Mouse (Mus musculus) adrenal gland, adult 2 months (tissue): Measurements from ENCODE around the gene Srsf7. TPM values are rescaled to one million over a fixed set of nuclear protein-coding genes. Genes with fewer than 3 reads are reported as not detected.

Experiments used
- DNase-seq: peaks from one replicate; pipeline ENCODE4 v3.0.0; 2021
- polyA plus RNA-seq: library from polyadenylated mRNA; depleted of rRNA; stranded (reverse); fragments of >200 nt; gene quantifications from 2 replicates; pipeline ENCODE4 v1.2.3, GENCODE M21; 2012; rRNA removed
- total RNA-seq, 2 experiments: library from RNA; stranded (reverse); gene quantifications; 2 replicates each; pipeline ENCODE4 v1.2.3; 2021

Srsf7 gene
- total and polyA plus RNA-seq, 3 experiments, result 9.8 to 101 (median 87.8) TPM

DNA sequence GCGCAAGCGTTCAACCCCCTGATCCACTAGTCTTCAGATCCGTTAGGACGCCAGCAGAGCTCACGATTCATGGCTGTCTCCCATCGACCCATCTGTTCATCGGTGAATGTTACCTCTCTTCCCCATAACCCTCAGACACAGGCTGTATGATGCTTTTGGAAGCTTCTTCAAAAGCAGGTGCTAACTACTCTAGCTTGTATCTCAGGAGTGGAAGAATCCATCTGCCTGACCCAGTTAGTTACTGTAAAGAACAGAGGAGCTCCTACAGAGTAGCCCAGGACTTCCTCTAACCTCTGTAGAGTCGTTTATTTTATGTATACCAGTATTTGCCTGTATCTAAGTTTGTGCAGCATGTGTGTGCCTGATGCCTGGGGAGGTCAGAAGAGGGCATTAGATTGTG, 50.2 kb downstream of the Srsf7 start:
- no peak for DNase-seq

GRCm38 (mm10) chr17:80153631-80154030, 53.5 kb downstream of the Srsf7 start:
- no peak for DNase-seq

- DNase-seq, result no peak
Measured at GRCm38 (mm10) chr17:80152767-80153630, 54.1 kb downstream of the Srsf7 start.

- no peak for DNase-seq
Measured at GRCm38 (mm10) chr17:80151353-80151752, 55.8 kb downstream of the Srsf7 start.

Other genes with a start within 250 kb of the Srsf7 start
- gene Hnrnpll, start 145.0 kb downstream of the Srsf7 start, total RNA-seq, result 10 to 100 TPM; 43.5 to 44.5 TPM
- 14.8 and 15.2 TPM in 2 replicates for gene Hnrnpll, start 145.0 kb downstream of the Srsf7 start, polyA plus RNA-seq
- 10 to 100 TPM; 16.7 to 21.2 TPM for gene Galm, start 79.8 kb downstream of the Srsf7 start, total RNA-seq
- 5.4 and 5.5 TPM in 2 replicates for gene Galm, start 79.8 kb downstream of the Srsf7 start, polyA plus RNA-seq
- under 1 TPM in 1 of 2 experiments, not detected in 1; 0.14 TPM for gene Ttc39d, start 153 bp upstream of the Srsf7 start, total RNA-seq
- gene Ttc39d, start 153 bp upstream of the Srsf7 start, polyA plus RNA-seq, result not detected in 2 replicates
- gene Gemin6, start 17.1 kb upstream of the Srsf7 start, total RNA-seq, result 1 to 10 TPM; 4.3 to 8.5 TPM
- 0.91 and 1.1 TPM in 2 replicates for gene Gemin6, start 17.1 kb upstream of the Srsf7 start, polyA plus RNA-seq
- 10 to 100 TPM; 18.6 to 19.8 TPM for gene Morn2, start 82.9 kb upstream of the Srsf7 start, total RNA-seq
- 2.4 and 3.7 TPM in 2 replicates for gene Morn2, start 82.9 kb upstream of the Srsf7 start, polyA plus RNA-seq
- 10 to 100 TPM in 1 of 2 experiments, 1 to 10 TPM in 1; 9.4 to 10.9 TPM for gene Dhx57, start 83.2 kb upstream of the Srsf7 start, total RNA-seq
- 4.2 and 4.5 TPM in 2 replicates for gene Dhx57, start 83.2 kb upstream of the Srsf7 start, polyA plus RNA-seq
- gene Arhgef33, start 100.1 kb upstream of the Srsf7 start, total RNA-seq, result 1 to 10 TPM in 1 of 2 experiments, under 1 TPM in 1; 0.72 to 1.2 TPM
- 0.42 and 0.79 TPM in 2 replicates for gene Arhgef33, start 100.1 kb upstream of the Srsf7 start, polyA plus RNA-seq
- gene Gm10190, start 166.2 kb upstream of the Srsf7 start, total RNA-seq, result not detected
- gene Gm10190, start 166.2 kb upstream of the Srsf7 start, polyA plus RNA-seq, result not detected in 2 replicates